Mouse (Mus musculus): ENCODE results near the gene Gpr31b. TPM values are rescaled to one million over a fixed set of nuclear protein-coding genes. Genes with fewer than 3 reads are reported as not detected.
"Not testable (repeated sequence)": the region's sequence is repeated elsewhere in the genome, so short reads cannot be mapped to it uniquely, and the experiment has no call there.

Gene Gpr31b
- polyA plus RNA-seq, 1 experiment from 2014 or later = not detected

GRCm38 (mm10) chr17:13008528-13008927 is 43.6 kb downstream of the Gpr31b start:
- Histone ChIP-seq H3K9me3 (replicated peaks) (no peaks in the 10 kb centered on the region), H3K36me3 (ENCODE audit: poor library complexity, severe bottlenecking) (peaks cover 27% of the 10 kb centered on the region), H3K27ac (0 out of 2 replicates have a peak overlapping the region, but pooled peaks have one; percentile 75), H3K4me2 (peak overlapping the region; percentile 76), H3K9ac (peak overlapping the region; percentile 86), H3K27me3 (no peaks in the 10 kb centered on the region), H3K4me1 (peaks cover 13% of the 10 kb centered on the region), H3K4me3 (peak overlapping the region; percentile 90)
- ATAC-seq = no peak
- under 1% methylated on average over 10 of the region's 10 CpGs for WGBS

GRCm38 (mm10) chr17:13007730-13008425 is 44.2 kb downstream of the Gpr31b start:
- peak; percentile 98 for ATAC-seq
- Histone ChIP-seq H3K9ac (peak overlapping the region; percentile 86), H3K4me2 (peak overlapping the region; percentile 76), H3K9me3 (replicated peaks) (no peaks in the 10 kb centered on the region), H3K27ac (peak overlapping the region; percentile 75), H3K4me3 (peak overlapping the region; percentile 90), H3K4me1 (peaks cover 13% of the 10 kb centered on the region), H3K27me3 (no peaks in the 10 kb centered on the region), H3K36me3 (ENCODE audit: poor library complexity, severe bottlenecking) (peaks cover 20% of the 10 kb centered on the region)
- WGBS = under 1% methylated on average over 71 of the region's 76 CpGs

- no peaks in the 10 kb centered on the region for H3K9me3 ChIP-seq (replicated peaks)
- H3K27ac ChIP-seq = no peak overlapping the region
- H3K4me1 ChIP-seq = peaks cover 13% of the 10 kb centered on the region
- peak overlapping the region; percentile 86 for H3K9ac ChIP-seq
- ATAC-seq = no peak
- H3K4me2 ChIP-seq = peak overlapping the region; percentile 76
- H3K27me3 ChIP-seq = no peaks in the 10 kb centered on the region
- WGBS = 45% methylated on average over 5 of the region's 5 CpGs
- peak overlapping the region; percentile 90; the same call in 1 of the 2 replicates for H3K4me3 ChIP-seq
- H3K36me3 ChIP-seq (ENCODE audit: poor library complexity, severe bottlenecking) = peaks cover 13% of the 10 kb centered on the region
Observed at GRCm38 (mm10) chr17:13006984-13007383, 45.1 kb downstream of the Gpr31b start.

- H3K27me3 ChIP-seq; H3K9me3 ChIP-seq (replicated peaks); H3K36me3 ChIP-seq (ENCODE audit: poor library complexity, severe bottlenecking); ATAC-seq: not testable (repeated sequence)
- Histone ChIP-seq H3K4me3 (peak within 1 kb of the TSS; percentile 90), H3K27ac (peak within 1 kb of the TSS; percentile 75; the same call in 1 of the 2 replicates), H3K4me2 (peak within 1 kb of the TSS; percentile 76), H3K9ac (peak within 1 kb of the TSS; percentile 86), H3K4me1 (peaks cover 13% of the 10 kb centered on the region)
- WGBS = 95% methylated on average over 2 of the region's 2 CpGs
Observed at GRCm38 (mm10) chr17:13006546-13006945, 45.5 kb downstream of the Gpr31b start, which contains the start of gene Sod2. Sod2 (plus strand) TSS chr17:13006846.

- not testable (repeated sequence) for H3K27me3 ChIP-seq; H3K9ac ChIP-seq; H3K4me2 ChIP-seq; ATAC-seq; H3K27ac ChIP-seq; H3K4me3 ChIP-seq; H3K9me3 ChIP-seq (replicated peaks); H3K36me3 ChIP-seq (ENCODE audit: poor library complexity, severe bottlenecking)
- H3K4me1 ChIP-seq = peaks cover 13% of the 10 kb centered on the region
- WGBS = 81% methylated on average over 2 of the region's 2 CpGs
Observed at GRCm38 (mm10) chr17:13004436-13004835, 47.7 kb downstream of the Gpr31b start.

- H3K36me3 ChIP-seq (ENCODE audit: poor library complexity, severe bottlenecking); H3K27me3 ChIP-seq; H3K9me3 ChIP-seq (replicated peaks); H3K9ac ChIP-seq; H3K4me3 ChIP-seq; H3K4me1 ChIP-seq; H3K4me2 ChIP-seq; ATAC-seq; H3K27ac ChIP-seq: not testable (repeated sequence)
- WGBS = 92% methylated on average over 5 of the region's 5 CpGs
Observed at GRCm38 (mm10) chr17:13002243-13002642, 49.9 kb downstream of the Gpr31b start.

Other genes starting within 250 kb of the Gpr31b start
- not detected in 2 replicates for gene Mas1, start 184.2 kb downstream of the Gpr31b start, polyA plus RNA-seq (2015; fragmentation: Nextera tagmentation; extraction: Ambion mirVana)
- gene Mrgprh, start 176.3 kb downstream of the Gpr31b start, polyA plus RNA-seq (2015; fragmentation: Nextera tagmentation; extraction: Ambion mirVana) = not detected in 2 replicates
- gene Pnldc1, start 142.1 kb downstream of the Gpr31b start, polyA plus RNA-seq (2015; fragmentation: Nextera tagmentation; extraction: Ambion mirVana) = 2.8 and 3.0 TPM in 2 replicates
- 470 and 497 TPM in 2 replicates for gene Tcp1, start 136.6 kb downstream of the Gpr31b start, polyA plus RNA-seq (2015; fragmentation: Nextera tagmentation; extraction: Ambion mirVana)
- gene Mrpl18, start 136.0 kb downstream of the Gpr31b start, polyA plus RNA-seq (2015; fragmentation: Nextera tagmentation; extraction: Ambion mirVana) = 170 and 186 TPM in 2 replicates
- 0.71 and 1.5 TPM in 2 replicates for gene Acat3, start 111.7 kb downstream of the Gpr31b start, polyA plus RNA-seq (2015; fragmentation: Nextera tagmentation; extraction: Ambion mirVana)
- 348 and 354 TPM in 2 replicates for gene Acat2, start 91.5 kb downstream of the Gpr31b start, polyA plus RNA-seq (2015; fragmentation: Nextera tagmentation; extraction: Ambion mirVana)
- 166 and 170 TPM in 2 replicates for gene Wtap, start 58.1 kb downstream of the Gpr31b start, polyA plus RNA-seq (2015; fragmentation: Nextera tagmentation; extraction: Ambion mirVana)
- gene Sod2, start 45.5 kb downstream of the Gpr31b start, polyA plus RNA-seq (2015; fragmentation: Nextera tagmentation; extraction: Ambion mirVana) = 116 and 118 TPM in 2 replicates
- gene Tcp10b, start 8.8 kb upstream of the Gpr31b start, polyA plus RNA-seq (2015; fragmentation: Nextera tagmentation; extraction: Ambion mirVana) = 0.14 TPM in 1 of 2 replicates, not detected in the other
- gene Unc93a, start 79.5 kb upstream of the Gpr31b start, polyA plus RNA-seq (2015; fragmentation: Nextera tagmentation; extraction: Ambion mirVana) = 0.09 TPM in 1 of 2 replicates, not detected in the other
- gene Smok2a, start 168.9 kb upstream of the Gpr31b start, polyA plus RNA-seq (2015; fragmentation: Nextera tagmentation; extraction: Ambion mirVana) = not detected in 2 replicates
- gene Smok2b, start 178.0 kb upstream of the Gpr31b start, polyA plus RNA-seq (2015; fragmentation: Nextera tagmentation; extraction: Ambion mirVana) = not detected in 2 replicates